Mouse (Mus musculus): ENCODE results near the gene Atraid. TPM values are rescaled to one million over a fixed set of nuclear protein-coding genes. Genes with fewer than 3 reads are reported as not detected.
"Not testable (repeated sequence)": the region's sequence is repeated elsewhere in the genome, so short reads cannot be mapped to it uniquely, and the experiment has no call there.

Atraid gene
- polyA plus RNA-seq, 1 experiment from 2014 or later = 227 TPM

DNA sequence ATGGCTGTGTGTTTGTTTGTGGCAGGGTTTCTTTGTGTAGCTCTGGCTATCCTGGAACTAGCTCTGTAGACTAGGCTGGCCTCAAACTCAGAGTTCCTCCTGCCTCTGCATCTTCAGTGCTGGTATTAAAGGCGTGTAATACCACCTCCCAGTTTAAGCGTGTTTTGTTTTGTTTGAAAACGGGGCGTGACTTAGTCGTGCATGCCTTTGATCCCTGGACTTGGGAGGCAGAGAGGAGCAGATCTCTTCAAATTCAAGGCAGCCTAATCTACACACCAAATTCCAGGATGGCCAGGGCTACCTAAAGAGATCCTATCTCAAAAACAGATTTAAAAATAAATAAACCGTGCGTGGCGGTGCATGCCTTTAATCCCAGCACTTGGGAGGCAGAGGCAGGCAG, 16.6 kb upstream of the Atraid start:
- Histone ChIP-seq H3K9ac (ENCODE audit: low read depth, low read length) (no peak overlapping the region), H3K27ac (ENCODE audit: low read depth, low read length) (no peak overlapping the region), H3K9me3 (ENCODE audit: control insufficient read depth) (no peaks in the 10 kb centered on the region), H3K36me3 (ENCODE audit: control insufficient read depth, insufficient read depth) (no peaks in the 10 kb centered on the region; the same call in 1 of the 2 replicates), H3K4me1 (replicated peaks; ENCODE audit: control insufficient read depth, insufficient read depth, low read length) (no peaks in the 10 kb centered on the region), H3K4me2 (replicated peaks; ENCODE audit: low read depth) (no peak overlapping the region), H3K27me3 (replicated peaks; ENCODE audit: control insufficient read depth, insufficient read depth, low read length) (no peaks in the 10 kb centered on the region), H3K4me3 (ENCODE audit: low read depth, low read length) (no peak overlapping the region)
- ATAC-seq = no peak
- 78% methylated on average over 8 of the region's 8 CpGs for WGBS
- TF ChIP-seq CTCF (IDR thresholded peaks at IDR 0.05; ENCODE audit: low read depth) = no peak

DNA sequence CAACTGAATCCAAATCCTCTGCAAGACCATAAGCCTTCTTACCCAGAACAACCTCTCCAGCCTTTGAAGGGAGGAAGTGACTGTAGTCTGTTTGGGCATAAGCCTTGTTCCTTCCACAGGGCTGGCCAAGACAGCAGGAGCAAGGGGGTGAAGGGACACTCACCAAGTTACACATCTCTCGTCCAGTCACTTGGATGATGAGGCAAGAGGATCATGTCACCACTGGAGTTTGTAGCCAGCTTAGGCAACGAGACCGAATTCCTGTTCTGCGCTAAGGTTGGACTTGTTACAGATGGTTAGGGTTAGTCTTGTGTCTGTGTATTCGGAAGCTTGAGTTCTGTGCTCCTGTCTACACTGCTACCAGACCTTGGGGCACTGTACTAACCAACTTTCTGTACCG, 13.4 kb upstream of the Atraid start:
- no peak overlapping the region for H3K4me3 ChIP-seq (ENCODE audit: low read depth, low read length)
- peaks cover 17% of the 10 kb centered on the region for H3K36me3 ChIP-seq (ENCODE audit: control insufficient read depth, insufficient read depth)
- H3K27me3 ChIP-seq (replicated peaks; ENCODE audit: control insufficient read depth, insufficient read depth, low read length) = no peaks in the 10 kb centered on the region
- no peak overlapping the region for H3K27ac ChIP-seq (ENCODE audit: low read depth, low read length)
- no peak for TF ChIP-seq CTCF (IDR thresholded peaks at IDR 0.05; ENCODE audit: low read depth)
- no peak overlapping the region for H3K4me2 ChIP-seq (replicated peaks; ENCODE audit: low read depth)
- no peaks in the 10 kb centered on the region for H3K4me1 ChIP-seq (replicated peaks; ENCODE audit: control insufficient read depth, insufficient read depth, low read length)
- H3K9me3 ChIP-seq (ENCODE audit: control insufficient read depth) = no peaks in the 10 kb centered on the region
- no peak for ATAC-seq
- 90% methylated on average over 6 of the region's 6 CpGs for WGBS
- H3K9ac ChIP-seq (ENCODE audit: low read depth, low read length) = no peak overlapping the region

DNA sequence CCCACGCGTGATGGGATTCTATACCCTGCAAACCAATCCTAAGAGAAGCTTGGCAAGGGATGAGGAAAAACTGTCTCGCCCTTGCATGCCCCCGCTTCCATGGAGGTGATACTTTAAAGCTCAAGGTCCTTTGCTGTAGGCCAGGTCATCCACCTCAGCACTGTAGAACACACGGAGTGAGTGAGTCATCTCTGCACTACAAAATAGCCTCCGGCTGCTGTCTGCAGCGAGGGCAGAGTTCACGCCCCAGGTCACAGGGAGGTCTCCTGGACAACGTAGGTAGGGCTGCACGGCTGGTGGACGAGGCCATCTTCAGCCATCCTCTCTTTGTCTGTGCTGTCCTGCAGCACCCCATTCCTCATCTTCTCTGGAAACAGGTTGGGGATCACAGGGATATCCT, 11.6 kb upstream of the Atraid start:
- not testable (repeated sequence) for H3K9ac ChIP-seq (ENCODE audit: low read depth, low read length); H3K4me1 ChIP-seq (replicated peaks; ENCODE audit: control insufficient read depth, insufficient read depth, low read length)
- peak; percentile 71 for ATAC-seq

DNA sequence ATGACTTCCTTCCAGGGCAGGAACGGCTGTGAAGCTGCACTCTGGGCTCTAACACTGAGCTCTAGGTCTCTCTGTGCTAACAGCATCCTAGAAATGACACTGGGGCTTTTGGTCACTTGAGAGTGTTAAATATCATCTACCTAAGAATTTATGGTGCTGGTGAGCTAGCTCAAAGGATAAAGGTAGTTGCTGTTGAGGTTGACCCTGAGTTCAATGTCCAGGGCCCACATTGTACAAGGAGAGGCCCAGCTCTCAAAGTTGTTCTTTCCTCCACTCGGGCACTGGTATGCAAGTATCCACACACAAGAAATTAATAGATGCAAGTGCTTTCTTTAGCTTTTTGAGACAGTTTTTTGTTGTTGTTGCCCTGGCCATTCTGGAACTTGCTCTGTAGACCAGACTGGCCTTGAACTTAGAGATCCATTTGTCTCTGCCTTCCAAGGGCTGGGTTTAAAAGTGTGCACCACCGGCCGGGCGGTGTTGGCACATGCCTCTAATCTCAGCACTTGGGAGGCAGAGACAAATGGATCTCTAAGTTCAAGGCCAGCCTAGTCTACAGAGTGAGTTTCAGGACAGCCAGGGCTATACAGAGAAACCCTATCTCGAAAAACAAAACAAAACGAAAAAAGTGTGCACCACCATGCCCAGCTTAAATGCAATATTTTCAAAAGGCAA, 9.8 kb upstream of the Atraid start:
- Histone ChIP-seq H3K36me3 (ENCODE audit: control insufficient read depth, insufficient read depth) (peaks cover 47% of the 10 kb centered on the region), H3K4me1 (replicated peaks; ENCODE audit: control insufficient read depth, insufficient read depth, low read length) (no peaks in the 10 kb centered on the region), H3K27me3 (replicated peaks; ENCODE audit: control insufficient read depth, insufficient read depth, low read length) (no peaks in the 10 kb centered on the region), H3K9ac (ENCODE audit: low read depth, low read length) (no peak overlapping the region), H3K4me3 (ENCODE audit: low read depth, low read length) (no peak overlapping the region), H3K4me2 (replicated peaks; ENCODE audit: low read depth) (no peak overlapping the region), H3K9me3 (ENCODE audit: control insufficient read depth) (no peaks in the 10 kb centered on the region), H3K27ac (ENCODE audit: low read depth, low read length) (peak overlapping the region; percentile 62)
- WGBS = 71% methylated on average over 7 of the region's 7 CpGs
- no peak for TF ChIP-seq CTCF (IDR thresholded peaks at IDR 0.05; ENCODE audit: low read depth)
- ATAC-seq = peak; percentile 57

More for the DNA sequence above, 11.6 kb upstream of the Atraid start:
- not testable (repeated sequence) for H3K4me2 ChIP-seq (replicated peaks; ENCODE audit: low read depth); H3K4me3 ChIP-seq (ENCODE audit: low read depth, low read length); H3K9me3 ChIP-seq (ENCODE audit: control insufficient read depth); H3K27me3 ChIP-seq (replicated peaks; ENCODE audit: control insufficient read depth, insufficient read depth, low read length)
- WGBS = 69% methylated on average over 11 of the region's 11 CpGs
- 0 out of 2 replicates have a peak overlapping the region, but pooled peaks have one; percentile 41 for H3K27ac ChIP-seq (ENCODE audit: low read depth, low read length)
- H3K36me3 ChIP-seq (ENCODE audit: control insufficient read depth, insufficient read depth) = peaks cover 29% of the 10 kb centered on the region

DNA sequence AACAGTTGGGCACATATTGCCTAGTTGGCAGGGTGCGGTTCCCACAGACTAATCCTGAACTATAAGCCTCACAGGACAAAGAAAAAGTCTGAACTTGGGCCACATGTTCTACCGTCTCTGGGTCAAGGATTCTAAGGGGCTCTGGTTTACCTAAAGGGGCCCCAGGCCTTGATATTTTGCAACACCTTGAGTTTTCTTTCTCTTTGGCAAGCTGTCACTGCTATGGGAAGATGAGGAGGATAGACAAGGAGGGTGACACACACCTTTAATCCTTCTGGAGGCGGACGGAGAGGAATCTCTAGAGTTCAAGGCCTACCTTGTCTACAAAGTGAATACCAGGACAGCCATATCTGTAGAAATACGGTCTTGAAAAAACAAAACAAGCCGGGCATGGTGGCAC, 1.7 kb upstream of the Atraid start:
- Histone ChIP-seq H3K9me3 (ENCODE audit: control insufficient read depth) (no peaks in the 10 kb centered on the region), H3K27ac (ENCODE audit: low read depth, low read length) (no peak overlapping the region), H3K9ac (ENCODE audit: low read depth, low read length) (no peak overlapping the region), H3K27me3 (replicated peaks; ENCODE audit: control insufficient read depth, insufficient read depth, low read length) (no peaks in the 10 kb centered on the region), H3K4me3 (ENCODE audit: low read depth, low read length) (no peak overlapping the region), H3K4me2 (replicated peaks; ENCODE audit: low read depth) (peak overlapping the region; percentile 83; the same call in 1 of the 2 replicates), H3K36me3 (ENCODE audit: control insufficient read depth, insufficient read depth) (peaks cover 26% of the 10 kb centered on the region), H3K4me1 (replicated peaks; ENCODE audit: control insufficient read depth, insufficient read depth, low read length) (no peaks in the 10 kb centered on the region)
- 85% methylated on average over 6 of the region's 6 CpGs for WGBS
- ATAC-seq = no peak
- no peak for TF ChIP-seq CTCF (IDR thresholded peaks at IDR 0.05; ENCODE audit: low read depth)

DNA sequence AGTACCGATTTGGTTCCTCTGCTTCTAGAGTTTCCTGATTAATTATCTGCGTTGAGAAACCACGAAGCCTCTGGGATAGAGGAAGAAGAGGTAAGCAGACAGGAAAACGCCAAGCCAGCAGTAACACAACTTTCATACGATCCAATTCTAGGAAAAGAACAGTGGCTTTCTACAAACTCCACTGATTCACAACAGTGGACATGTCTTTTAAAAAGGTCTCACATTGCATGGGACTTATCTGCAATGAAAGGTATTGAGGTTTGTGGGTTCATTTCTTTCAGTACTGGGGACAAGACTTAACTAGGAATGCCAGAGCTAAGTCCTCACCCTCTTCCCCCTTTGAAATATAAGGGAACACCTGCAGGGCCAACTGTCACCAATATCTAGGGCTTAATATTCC, 1.0 kb upstream of the Atraid start:
- H3K4me3 ChIP-seq (ENCODE audit: low read depth, low read length) = peak overlapping the region; percentile 83
- H3K9me3 ChIP-seq (ENCODE audit: control insufficient read depth) = no peaks in the 10 kb centered on the region
- peaks cover 20% of the 10 kb centered on the region; the same call in 1 of the 2 replicates for H3K36me3 ChIP-seq (ENCODE audit: control insufficient read depth, insufficient read depth)
- 61% methylated on average over 5 of the region's 5 CpGs for WGBS
- H3K4me2 ChIP-seq (replicated peaks; ENCODE audit: low read depth) = peak overlapping the region; percentile 83
- no peak overlapping the region for H3K9ac ChIP-seq (ENCODE audit: low read depth, low read length)
- H3K27me3 ChIP-seq (replicated peaks; ENCODE audit: control insufficient read depth, insufficient read depth, low read length) = no peaks in the 10 kb centered on the region
- ATAC-seq = no peak
- H3K4me1 ChIP-seq (replicated peaks; ENCODE audit: control insufficient read depth, insufficient read depth, low read length) = no peaks in the 10 kb centered on the region
- TF ChIP-seq CTCF (IDR thresholded peaks at IDR 0.05; ENCODE audit: low read depth) = no peak
- H3K27ac ChIP-seq (ENCODE audit: low read depth, low read length) = peak overlapping the region; percentile 96; the same call in 1 of the 2 replicates

Measured in intestine, postnatal 0 days (tissue).